Mouse (Mus musculus) forebrain, embryonic 15.5 days (tissue): ENCODE data around the gene Gm49384. TPM values are rescaled to one million over a fixed set of nuclear protein-coding genes. Genes with fewer than 3 reads are reported as not detected.
A peak's percentile ranks its signal among the peaks of the same experiment; 100 is the strongest.

Source experiments
- ATAC-seq: fragments of 200-750 bp; cut with Nextera tagmentation; replicated peaks from 2 replicates; pipeline ENCODE4 v1.8.0; 2017; ENCODE audit warnings: mild to moderate bottlenecking, moderate TSS enrichment, moderate library complexity
- H3K27ac ChIP-seq: fragments of 300-500 bp; sonication (generic); replicated peaks from 2 replicates; pipeline ENCODE4 v1.5.1; 2015; ENCODE audit warnings: mild to moderate bottlenecking, inconsistent platforms
- H3K27me3 ChIP-seq: fragments of 300-500 bp; sonication (generic); 2 replicates; pipeline ENCODE4 v1.6.1; 2015; ENCODE audit warnings: inconsistent platforms
- H3K36me3 ChIP-seq: fragments of 300-500 bp; sonication (generic); 2 replicates; pipeline ENCODE4 v1.6.1; 2015; ENCODE audit warnings: mild to moderate bottlenecking, inconsistent platforms
- H3K4me1 ChIP-seq: fragments of 300-500 bp; sonication (generic); 2 replicates; pipeline ENCODE4 v1.6.1; 2015; ENCODE audit warnings: inconsistent platforms
- H3K4me2 ChIP-seq: fragments of 300-500 bp; sonication (generic); replicated peaks from 2 replicates; pipeline ENCODE4 v1.6.1; 2015; ENCODE audit warnings: mild to moderate bottlenecking, inconsistent platforms
- H3K4me3 ChIP-seq: fragments of 300-500 bp; sonication (generic); 2 replicates; pipeline ENCODE4 v1.5.1; 2015; ENCODE audit warnings: mild to moderate bottlenecking, inconsistent platforms
- H3K9ac ChIP-seq: fragments of 300-500 bp; sonication (generic); replicated peaks from 2 replicates; pipeline ENCODE4 v1.6.1; 2015; ENCODE audit warnings: mild to moderate bottlenecking, inconsistent platforms
- H3K9me3 ChIP-seq: fragments of 300-500 bp; sonication (generic); 2 replicates; pipeline ENCODE4 v1.6.1; 2016; ENCODE audit warnings: inconsistent platforms
- WGBS: fragments of 180-500 bp; shearing (Covaris S2); methylation state at CpG from one replicate; pipeline ENCODE4 v1.1.7; 2015; ENCODE audit warnings: mixed read lengths; 5-methylcytosine and 5-hydroxymethylcytosine counted together
- polyA plus RNA-seq: library from polyadenylated mRNA; unstranded; fragments of >200 nt; fragmentation: Nextera tagmentation; extraction: Ambion mirVana; gene quantifications from 2 replicates; pipeline ENCODE4 v1.2.1, GENCODE M21; 2015

Gm49384 gene
- polyA plus RNA-seq, 1 experiment from 2014 or later: 18.1 TPM

- Histone ChIP-seq H3K4me3 (no peak overlapping the region), H3K9ac (no peak overlapping the region), H3K4me1 (peaks cover under 1% of the 10 kb centered on the region; the same call in 1 of the 2 replicates), H3K4me2 (no peak overlapping the region), H3K36me3 (no peaks in the 10 kb centered on the region), H3K9me3 (no peaks in the 10 kb centered on the region), H3K27me3 (no peaks in the 10 kb centered on the region), H3K27ac (no peak overlapping the region)
- WGBS: 91% methylated on average over 19 of the region's 19 CpGs
- no peak for ATAC-seq
Measured at GRCm38 (mm10) chr12:69220613-69221277, 16.7 kb upstream of the Gm49384 start.

GRCm38 (mm10) chr12:69216587-69216986 is 12.5 kb upstream of the Gm49384 start:
- no peaks in the 10 kb centered on the region for H3K9me3 ChIP-seq
- 94% methylated on average over 7 of the region's 7 CpGs for WGBS
- H3K36me3 ChIP-seq: no peaks in the 10 kb centered on the region
- peaks cover 3% of the 10 kb centered on the region; the same call in 1 of the 2 replicates for H3K4me1 ChIP-seq
- no peak for ATAC-seq
- no peak overlapping the region for H3K4me3 ChIP-seq
- no peak overlapping the region for H3K27ac ChIP-seq
- no peak overlapping the region for H3K9ac ChIP-seq
- no peak overlapping the region for H3K4me2 ChIP-seq
- H3K27me3 ChIP-seq: no peaks in the 10 kb centered on the region

- 0 out of 2 replicates have a peak overlapping the region, but pooled peaks have one; percentile 9 for H3K27ac ChIP-seq
- H3K9me3 ChIP-seq: no peaks in the 10 kb centered on the region
- no peak overlapping the region for H3K4me3 ChIP-seq
- H3K9ac ChIP-seq: no peak overlapping the region
- 67% methylated on average over 3 of the region's 3 CpGs for WGBS
- no peak overlapping the region for H3K4me2 ChIP-seq
- peak; percentile 77 for ATAC-seq
- peaks cover 3% of the 10 kb centered on the region; the same call in 1 of the 2 replicates for H3K4me1 ChIP-seq
- H3K36me3 ChIP-seq: no peaks in the 10 kb centered on the region
- H3K27me3 ChIP-seq: no peaks in the 10 kb centered on the region
Measured at GRCm38 (mm10) chr12:69215000-69215785, 11.1 kb upstream of the Gm49384 start.

- Histone ChIP-seq H3K4me3 (no peak overlapping the region), H3K9me3 (no peaks in the 10 kb centered on the region), H3K27ac (no peak overlapping the region), H3K4me1 (peaks cover 3% of the 10 kb centered on the region; the same call in 1 of the 2 replicates), H3K9ac (no peak overlapping the region), H3K27me3 (no peaks in the 10 kb centered on the region), H3K36me3 (no peaks in the 10 kb centered on the region), H3K4me2 (no peak overlapping the region)
- ATAC-seq: no peak
- 90% methylated on average over 7 of the region's 7 CpGs for WGBS
Measured at GRCm38 (mm10) chr12:69214393-69214792, 10.3 kb upstream of the Gm49384 start.

GRCm38 (mm10) chr12:69213186-69213777 is 9.2 kb upstream of the Gm49384 start:
- no peak for ATAC-seq
- 93% methylated on average over 13 of the region's 13 CpGs for WGBS

GRCm38 (mm10) chr12:69211057-69211456 is 7.0 kb upstream of the Gm49384 start:
- H3K27me3 ChIP-seq: no peaks in the 10 kb centered on the region
- H3K4me1 ChIP-seq: peaks cover 3% of the 10 kb centered on the region; the same call in 1 of the 2 replicates
- no peak for ATAC-seq
- H3K9me3 ChIP-seq: no peaks in the 10 kb centered on the region
- H3K9ac ChIP-seq: no peak overlapping the region
- no peak overlapping the region for H3K4me2 ChIP-seq
- WGBS: 84% methylated on average over 5 of the region's 5 CpGs
- H3K36me3 ChIP-seq: no peaks in the 10 kb centered on the region
- H3K27ac ChIP-seq: no peak overlapping the region
- no peak overlapping the region for H3K4me3 ChIP-seq

More at GRCm38 (mm10) chr12:69213186-69213777, 9.2 kb upstream of the Gm49384 start:
- H3K4me1 ChIP-seq: peaks cover 3% of the 10 kb centered on the region; the same call in 1 of the 2 replicates
- H3K9ac ChIP-seq: no peak overlapping the region
- H3K4me3 ChIP-seq: no peak overlapping the region
- no peaks in the 10 kb centered on the region for H3K9me3 ChIP-seq
- no peak overlapping the region for H3K4me2 ChIP-seq
- H3K36me3 ChIP-seq: no peaks in the 10 kb centered on the region
- no peak overlapping the region for H3K27ac ChIP-seq
- H3K27me3 ChIP-seq: no peaks in the 10 kb centered on the region

- Histone ChIP-seq H3K4me3 (no peak overlapping the region), H3K36me3 (no peaks in the 10 kb centered on the region), H3K27me3 (no peaks in the 10 kb centered on the region), H3K4me1 (no peaks in the 10 kb centered on the region), H3K27ac (no peak overlapping the region), H3K9me3 (no peaks in the 10 kb centered on the region), H3K4me2 (no peak overlapping the region), H3K9ac (no peak overlapping the region)
- no peak; the same call in 1 of the 2 replicates for ATAC-seq
- 85% methylated on average over 18 of the region's 18 CpGs for WGBS
Measured at GRCm38 (mm10) chr12:69210056-69210979, 6.3 kb upstream of the Gm49384 start.

- 91% methylated on average over 2 of the region's 2 CpGs for WGBS
Measured at GRCm38 (mm10) chr12:69208520-69208919, 4.5 kb upstream of the Gm49384 start.

GRCm38 (mm10) chr12:69207926-69208325 is 3.9 kb upstream of the Gm49384 start:
- Histone ChIP-seq H3K36me3 (no peaks in the 10 kb centered on the region), H3K4me2 (no peak overlapping the region), H3K27me3 (no peaks in the 10 kb centered on the region), H3K4me3 (no peak overlapping the region), H3K9me3 (no peaks in the 10 kb centered on the region), H3K9ac (no peak overlapping the region), H3K27ac (no peak overlapping the region), H3K4me1 (peaks cover 5% of the 10 kb centered on the region)
- ATAC-seq: no peak
- 93% methylated on average over 7 of the region's 7 CpGs for WGBS

More at GRCm38 (mm10) chr12:69208520-69208919, 4.5 kb upstream of the Gm49384 start:
- H3K27me3 ChIP-seq: no peaks in the 10 kb centered on the region
- H3K27ac ChIP-seq: no peak overlapping the region
- no peak overlapping the region for H3K4me2 ChIP-seq
- no peaks in the 10 kb centered on the region for H3K9me3 ChIP-seq
- no peak overlapping the region for H3K4me3 ChIP-seq
- no peaks in the 10 kb centered on the region for H3K36me3 ChIP-seq
- no peak for ATAC-seq
- peaks cover 5% of the 10 kb centered on the region for H3K4me1 ChIP-seq
- no peak overlapping the region for H3K9ac ChIP-seq

- Histone ChIP-seq H3K27me3 (no peaks in the 10 kb centered on the region), H3K4me2 (no peak overlapping the region), H3K9me3 (no peaks in the 10 kb centered on the region), H3K4me3 (no peak overlapping the region), H3K9ac (no peak overlapping the region), H3K4me1 (peaks cover 5% of the 10 kb centered on the region), H3K36me3 (no peaks in the 10 kb centered on the region; the same call in 1 of the 2 replicates), H3K27ac (no peak overlapping the region)
- ATAC-seq: no peak
- WGBS: 95% methylated on average over 8 of the region's 8 CpGs
Measured at GRCm38 (mm10) chr12:69207396-69207795, 3.3 kb upstream of the Gm49384 start.

- no peak for ATAC-seq
- Histone ChIP-seq H3K27me3 (no peaks in the 10 kb centered on the region), H3K9ac (no peak overlapping the region), H3K4me2 (no peak overlapping the region; the same call in 1 of the 2 replicates), H3K4me3 (no peak overlapping the region), H3K36me3 (peaks cover 13% of the 10 kb centered on the region; the same call in 1 of the 2 replicates), H3K4me1 (peaks cover 36% of the 10 kb centered on the region), H3K27ac (no peak overlapping the region), H3K9me3 (no peaks in the 10 kb centered on the region)
Measured at GRCm38 (mm10) chr12:69198985-69199384, 5.1 kb downstream of the Gm49384 start.
